Mouse (Mus musculus) gastrocnemius, adult 18-20 months (tissue): Measurements from ENCODE around the gene Enox1. TPM values are rescaled to one million over a fixed set of nuclear protein-coding genes. Genes with fewer than 3 reads are reported as not detected.

Experiments
- DNase-seq: peaks from one replicate; pipeline ENCODE4 v3.0.0; 2021; ENCODE audit warnings: low spot score
- total RNA-seq, 2 experiments: library from RNA; stranded (reverse); gene quantifications; 2 replicates each; pipeline ENCODE4 v1.2.3; 2021

Gene Enox1
- total RNA-seq, 2 experiments from 2014 or later, result 1.0 to 1.2 TPM

DNA sequence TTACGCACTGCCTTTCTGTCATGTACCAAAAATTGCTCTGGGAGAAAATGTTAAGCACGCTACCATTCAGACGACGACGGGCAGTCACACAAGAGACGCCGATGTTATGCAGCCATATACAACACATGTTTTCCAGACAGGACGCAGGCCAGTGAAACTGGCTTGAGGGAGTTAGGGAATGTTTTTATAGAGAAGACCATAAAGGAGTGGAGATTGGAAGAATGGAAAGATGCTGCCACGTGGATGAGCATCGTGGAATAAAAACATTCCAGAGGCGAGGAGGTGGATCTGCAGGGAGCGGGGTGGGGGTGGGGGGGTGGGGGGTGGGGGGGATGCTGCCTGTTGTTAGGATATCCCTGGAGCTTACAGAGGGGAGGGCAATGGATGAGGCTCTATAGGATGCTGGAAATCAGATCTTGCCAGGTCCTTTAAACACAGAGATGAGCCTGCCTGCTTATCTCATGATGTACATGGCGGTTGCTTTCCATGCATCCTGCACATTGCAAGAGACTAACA, 116.4 kb downstream of the Enox1 start:
- no peak for DNase-seq

DNA sequence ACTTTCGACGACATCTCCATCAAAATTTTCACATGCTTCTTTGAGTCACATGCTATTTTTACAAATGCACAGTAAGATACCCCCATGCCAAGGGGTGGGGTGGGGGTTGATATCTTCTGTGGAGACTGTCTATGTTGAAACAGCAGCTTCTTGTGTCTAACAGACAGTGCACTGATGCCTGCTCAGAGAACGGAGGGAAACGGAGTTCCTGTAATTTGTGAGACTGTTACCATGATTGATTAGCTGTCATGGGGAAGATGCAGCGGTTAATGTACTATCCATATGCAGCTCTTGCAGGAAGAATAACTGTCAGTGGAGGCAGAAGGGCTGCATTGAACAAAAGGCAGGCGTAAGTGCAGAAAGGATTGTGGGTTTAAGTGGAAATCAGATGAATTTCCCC, 117.2 kb downstream of the Enox1 start:
- no peak for DNase-seq

DNA sequence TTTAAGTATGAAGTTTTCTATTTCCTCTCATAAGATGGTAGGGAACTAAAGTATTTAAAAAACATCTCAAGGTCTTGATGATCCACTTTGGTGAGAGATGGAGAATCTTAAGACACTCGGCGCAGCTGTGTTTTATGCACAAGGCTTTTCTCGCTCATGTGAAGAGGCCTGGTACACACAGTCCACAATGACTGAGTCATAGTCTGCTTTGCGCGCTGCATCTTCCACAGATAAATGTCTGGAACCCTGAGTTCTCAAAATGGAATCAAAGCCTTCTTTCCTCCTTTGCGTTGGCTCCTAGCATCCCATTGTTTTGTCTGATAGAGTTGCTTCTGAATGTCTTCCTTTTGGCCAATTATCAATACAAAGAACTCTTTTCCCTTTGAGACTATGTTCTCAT, 119.0 kb downstream of the Enox1 start:
- no peak for DNase-seq

DNA sequence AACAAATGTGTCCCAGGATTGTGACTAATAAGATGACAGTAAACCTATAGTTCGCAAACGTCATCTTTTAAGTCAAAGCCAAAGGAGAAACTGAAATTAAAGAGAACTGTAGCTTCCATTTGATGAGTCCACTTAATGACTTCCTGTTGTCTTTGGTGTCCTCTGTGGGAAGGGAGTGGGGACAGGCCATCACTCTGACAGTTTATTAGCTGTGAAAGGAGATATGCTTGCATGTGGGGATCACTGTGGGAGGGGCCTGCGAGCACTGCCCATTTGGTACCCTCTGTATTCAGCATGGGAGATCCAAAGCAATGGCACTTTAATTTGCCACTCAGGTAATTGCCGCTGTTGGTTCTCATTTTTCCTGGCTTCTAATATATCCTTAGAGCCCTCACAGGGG, 122.6 kb downstream of the Enox1 start:
- no peak for DNase-seq

DNA sequence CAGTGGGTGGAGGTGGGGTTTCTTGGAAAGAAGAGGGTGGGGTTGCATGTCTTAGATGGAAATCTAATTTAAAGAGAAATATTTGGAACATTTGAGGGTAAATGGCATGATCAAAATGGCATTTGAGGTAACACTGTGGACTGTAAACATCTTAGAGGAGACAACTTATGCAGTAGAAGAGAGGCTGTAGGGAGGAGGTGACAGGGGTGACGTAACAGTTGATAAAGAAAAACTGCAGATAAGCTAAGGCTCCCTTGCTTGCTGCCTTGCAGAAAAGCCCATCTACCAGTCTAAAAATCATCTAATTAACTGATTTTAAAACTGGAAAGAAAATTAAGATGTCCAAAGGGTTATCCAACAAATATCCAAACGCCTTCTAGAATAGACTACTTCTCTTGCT, 123.9 kb downstream of the Enox1 start:
- DNase-seq, result no peak

DNA sequence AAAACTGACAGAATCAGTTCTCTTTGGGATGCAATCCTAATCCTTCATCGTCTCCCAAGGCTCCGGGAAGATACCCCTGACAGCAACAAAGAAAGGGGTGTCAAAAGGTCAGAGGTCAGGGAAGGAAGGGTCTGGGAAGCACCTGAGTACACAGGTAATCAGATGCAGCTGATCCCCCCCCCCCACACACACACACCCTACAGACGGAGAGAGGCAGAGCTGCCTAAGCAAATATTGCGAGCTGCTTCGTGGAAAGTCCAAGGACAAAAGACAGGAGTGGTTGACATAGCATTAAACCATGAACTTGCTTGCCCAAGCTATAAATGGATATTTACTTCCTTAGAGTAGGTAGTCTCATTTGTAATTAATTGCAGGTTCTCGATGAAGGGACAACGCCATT, 124.3 kb downstream of the Enox1 start:
- DNase-seq, result no peak

DNA sequence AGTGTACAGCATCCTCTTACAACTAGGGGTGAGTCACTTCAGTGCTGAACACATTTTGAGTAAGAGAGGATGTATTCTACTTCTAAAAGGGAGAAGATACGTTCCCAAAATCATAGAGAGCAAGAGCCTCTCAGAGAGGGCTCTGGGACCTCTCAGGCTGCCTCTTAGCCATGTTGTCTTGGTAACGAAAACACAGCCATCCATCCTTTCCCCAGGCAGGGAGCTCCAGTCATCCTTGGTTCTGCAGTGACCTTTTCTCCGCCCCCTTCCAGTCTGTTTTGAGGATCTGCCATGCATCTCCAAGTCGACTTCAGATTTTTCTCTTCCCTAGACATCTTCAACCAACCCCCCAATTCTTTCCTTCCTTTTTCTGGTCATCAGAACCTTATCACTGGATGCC, 127.4 kb downstream of the Enox1 start:
- DNase-seq, result no peak

DNA sequence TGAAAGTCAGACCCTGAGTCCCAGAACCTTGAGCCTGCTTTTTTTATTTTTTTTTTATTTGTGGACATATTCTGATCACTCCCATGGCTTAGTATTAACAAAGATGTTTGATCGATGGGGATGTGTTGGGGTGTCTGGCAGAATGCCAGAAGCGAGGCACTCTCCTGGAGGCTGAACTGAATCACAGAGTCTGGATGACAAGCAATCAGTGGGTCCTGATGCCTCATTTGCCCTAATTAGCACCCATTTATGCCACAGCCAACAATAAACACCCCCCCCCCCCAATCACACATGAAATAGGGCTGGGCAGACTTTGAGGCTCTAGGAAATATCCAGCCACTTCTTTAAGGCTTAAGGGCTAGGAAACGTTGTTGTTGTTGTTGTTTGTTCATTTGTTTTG, 128.9 kb downstream of the Enox1 start:
- no peak for DNase-seq

DNA sequence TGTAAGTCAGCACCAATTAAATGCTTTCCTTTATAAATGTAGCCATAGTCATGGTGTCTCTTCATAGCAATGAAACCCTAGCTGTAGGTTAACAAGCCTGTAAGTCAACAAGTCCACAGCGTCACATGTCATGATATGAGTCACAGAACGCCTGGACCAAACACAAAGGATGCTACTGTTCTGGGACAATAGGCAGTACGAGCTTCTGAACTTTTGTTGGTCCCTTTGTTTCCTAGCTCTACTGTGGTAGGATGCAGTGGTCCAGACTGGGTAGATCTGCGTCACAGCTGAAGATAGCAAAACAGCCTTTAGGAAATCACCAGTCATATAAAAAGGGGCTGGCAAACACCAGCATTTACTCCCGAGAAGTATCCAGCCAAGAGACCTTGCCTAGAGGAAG, 135.2 kb downstream of the Enox1 start:
- DNase-seq, result no peak

DNA sequence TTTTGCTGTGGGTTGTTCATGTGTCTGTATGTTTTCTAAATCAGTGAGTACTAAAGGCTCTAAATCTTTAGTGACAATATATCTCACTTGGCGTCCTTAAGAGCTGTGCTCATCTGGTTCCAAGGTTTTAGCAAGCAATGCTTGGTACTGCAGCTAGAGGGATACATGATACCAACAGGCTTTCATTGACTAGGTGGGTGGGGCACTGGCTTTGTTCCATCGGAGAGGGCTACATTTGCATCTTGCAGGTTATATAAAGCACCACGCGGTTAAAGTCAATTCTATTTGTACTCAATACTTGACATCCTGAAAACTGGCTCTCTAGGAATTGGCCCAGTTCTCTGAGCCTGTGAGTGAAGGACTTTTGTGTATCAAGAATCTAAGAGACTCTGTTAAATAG, 140.5 kb downstream of the Enox1 start:
- peak; percentile 69 for DNase-seq

DNA sequence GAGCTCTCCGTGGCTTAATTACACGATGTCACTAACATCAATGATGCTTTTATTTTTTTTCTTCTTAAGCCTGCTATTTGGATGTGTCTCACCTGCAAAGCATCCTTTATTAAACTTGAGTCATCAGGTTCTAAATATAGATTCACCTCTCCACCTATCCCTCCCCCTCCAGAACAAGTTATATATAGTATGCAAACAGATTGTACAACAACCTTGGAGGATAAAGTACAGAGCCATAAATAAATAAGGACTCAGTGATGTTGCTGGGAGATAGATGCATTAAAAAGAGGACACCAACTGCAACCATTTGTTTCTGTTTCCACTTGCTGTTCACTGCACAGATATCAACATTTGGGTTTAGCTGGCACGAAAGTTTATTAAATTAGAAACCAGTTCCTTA, 141.8 kb downstream of the Enox1 start:
- DNase-seq, result peak; percentile 15

DNA sequence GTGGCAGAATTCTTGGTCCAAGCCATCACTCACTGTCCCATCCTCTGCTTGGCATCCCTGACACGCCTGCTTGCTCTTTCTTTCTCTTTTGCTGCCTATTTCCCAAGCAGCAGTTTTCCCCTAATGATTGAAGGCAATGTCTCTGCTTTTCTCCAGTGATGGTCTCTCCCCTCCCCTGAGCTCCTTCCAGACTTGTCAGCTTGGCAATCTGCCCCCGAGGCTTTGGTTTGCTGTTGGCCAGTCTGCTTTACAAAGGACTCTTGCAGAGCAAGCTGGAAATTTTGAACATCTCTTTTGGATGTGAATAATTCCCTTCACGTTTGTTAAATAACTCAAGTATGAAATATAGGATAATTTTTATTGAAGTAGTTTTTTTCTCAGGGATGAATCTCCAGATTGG, 153.0 kb downstream of the Enox1 start:
- no peak for DNase-seq

DNA sequence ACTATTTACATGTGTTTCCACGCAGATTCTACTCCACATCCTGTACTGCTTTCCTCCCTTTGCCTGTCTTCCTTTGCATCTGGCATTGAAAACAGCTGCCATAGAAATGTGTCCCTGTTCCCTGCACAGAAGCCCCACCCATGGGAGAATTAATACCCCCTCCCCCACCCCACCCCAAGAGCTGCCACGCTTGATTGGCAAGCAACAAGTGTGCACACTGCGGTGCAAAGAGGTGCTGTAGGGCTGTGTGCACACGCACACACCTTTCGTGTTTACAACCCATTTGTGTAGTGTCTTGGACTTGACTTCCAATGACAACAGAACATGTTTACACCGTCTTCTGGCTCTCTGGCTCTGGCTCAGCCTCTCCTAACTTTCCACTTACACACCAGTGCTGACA, 154.9 kb downstream of the Enox1 start:
- no peak for DNase-seq

DNA sequence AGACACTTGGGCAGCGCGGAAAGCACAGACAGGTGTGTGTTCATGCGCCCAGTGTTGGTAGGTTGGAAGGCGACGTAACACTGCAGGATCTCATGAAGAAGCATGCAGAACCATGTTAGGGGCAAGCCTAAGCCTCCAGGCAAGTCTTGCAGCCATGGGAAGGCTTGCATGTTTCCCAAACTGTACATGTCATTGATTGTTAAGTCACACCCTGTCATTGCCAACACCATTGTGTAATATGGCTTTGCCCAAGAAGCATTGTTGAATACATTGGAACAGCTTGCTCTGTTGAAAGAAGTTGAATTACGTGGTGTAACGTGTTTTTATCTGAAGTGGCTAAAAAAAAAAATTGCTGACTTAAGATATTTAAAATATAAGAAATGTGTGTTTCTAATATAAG, 162.8 kb downstream of the Enox1 start:
- DNase-seq, result no peak

DNA sequence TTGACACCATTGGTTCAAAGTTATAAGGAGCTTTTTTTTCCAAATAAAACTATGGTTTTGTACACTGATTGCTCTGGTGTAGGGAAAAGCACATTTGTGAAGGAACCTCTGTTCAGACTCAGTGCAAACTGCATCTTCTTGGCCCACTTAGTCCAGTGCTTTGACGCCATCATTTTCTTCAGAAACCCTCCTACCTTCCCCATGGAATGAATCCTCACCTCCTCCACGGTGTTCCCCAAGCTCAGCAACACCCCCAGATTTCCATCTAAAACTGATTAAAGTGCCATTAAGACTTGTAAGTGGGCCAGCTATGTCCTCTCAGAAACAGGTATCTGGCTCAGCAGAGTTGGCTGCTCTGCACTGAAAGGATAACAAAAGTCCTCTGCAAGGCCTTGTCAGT, 167.8 kb downstream of the Enox1 start:
- no peak for DNase-seq

DNA sequence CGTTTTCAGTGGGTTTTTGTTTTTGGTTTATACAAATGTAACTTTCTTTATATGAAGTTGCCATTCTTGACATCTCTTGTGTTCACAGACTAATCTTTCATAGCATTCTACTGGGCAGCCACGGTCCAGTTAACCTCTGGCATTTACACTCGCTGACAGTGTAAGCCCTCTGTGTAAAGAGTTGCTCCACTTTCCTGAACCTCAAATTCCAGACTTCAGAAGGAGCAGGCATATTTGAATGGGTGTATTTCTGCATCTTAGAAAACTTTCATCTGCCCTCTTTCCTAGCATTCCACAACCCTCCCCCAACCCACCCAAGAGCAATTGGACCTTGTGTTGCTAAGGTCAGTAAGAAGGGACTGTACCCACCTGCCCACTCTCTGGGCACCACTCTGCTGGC, 171.1 kb downstream of the Enox1 start:
- no peak for DNase-seq

DNA sequence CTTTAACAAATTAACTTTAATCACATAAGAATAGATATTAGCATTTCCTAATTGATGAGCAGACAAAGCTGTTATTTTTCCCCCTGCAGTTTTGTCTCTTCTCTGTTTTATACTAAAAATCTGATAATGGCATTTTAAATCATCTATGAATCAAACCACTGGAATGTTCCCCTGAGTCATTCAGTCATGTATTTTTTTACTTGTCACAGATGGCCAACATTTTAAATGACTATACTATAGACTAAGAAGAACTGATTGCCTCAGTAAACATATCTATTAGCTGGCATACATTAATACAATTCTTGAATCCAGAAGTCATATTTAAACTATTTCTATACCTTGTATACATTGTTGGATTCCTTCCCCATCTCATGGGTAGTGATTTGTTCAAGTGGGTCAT, 173.2 kb downstream of the Enox1 start:
- no peak for DNase-seq

DNA sequence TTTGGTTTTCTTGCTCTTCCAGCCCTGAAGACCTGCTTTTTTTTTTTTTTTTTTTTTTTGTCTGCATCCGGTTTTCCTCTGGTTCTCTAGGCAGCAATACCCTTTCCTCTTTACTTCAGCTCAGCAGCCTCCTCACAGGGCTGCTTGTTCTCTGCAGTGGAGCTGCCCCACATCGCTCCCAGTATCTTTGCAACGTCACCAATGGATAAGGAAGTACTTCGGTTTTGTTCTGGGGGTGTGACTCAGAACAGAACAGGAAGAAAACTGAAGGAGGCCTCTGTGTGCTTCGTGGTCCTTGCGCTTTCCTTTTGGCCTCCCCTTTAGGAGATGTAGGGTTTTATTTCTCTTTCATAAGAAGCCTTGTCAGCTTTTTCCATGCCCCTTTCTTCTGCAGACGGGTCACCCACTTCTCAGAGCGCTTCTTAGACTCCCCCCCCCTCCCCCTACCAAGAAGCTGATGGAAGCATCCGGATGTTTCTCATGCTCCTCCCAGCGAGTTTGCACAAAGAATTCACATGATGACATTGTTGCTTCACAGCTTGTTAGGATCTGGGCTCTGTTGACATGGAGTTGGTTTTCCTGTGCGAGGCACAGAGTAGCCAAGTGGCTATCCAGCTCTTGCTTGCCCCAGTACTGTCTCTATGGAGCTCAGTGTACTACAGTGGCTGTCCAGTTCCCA, 187.2 kb downstream of the Enox1 start:
- no peak for DNase-seq

DNA sequence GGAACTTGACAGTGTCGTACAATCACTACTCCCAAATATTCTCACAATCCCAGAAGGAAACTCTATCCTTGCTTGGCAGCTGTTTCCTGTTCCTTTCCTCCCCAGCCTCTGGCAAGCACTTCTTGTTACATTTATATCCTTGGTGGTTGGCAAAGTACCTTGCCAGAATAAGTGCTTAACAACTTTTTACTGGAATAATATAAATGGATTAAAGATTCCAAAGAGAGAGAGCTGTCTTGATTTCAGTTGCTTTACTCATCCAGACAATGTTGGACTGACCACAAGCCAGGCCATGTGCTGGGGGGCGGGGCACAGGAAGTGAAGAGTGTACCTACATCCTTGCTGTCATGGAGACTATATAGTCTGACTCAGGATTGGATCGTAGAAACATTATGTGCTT, 189.7 kb downstream of the Enox1 start:
- DNase-seq, result peak; percentile 62

DNA sequence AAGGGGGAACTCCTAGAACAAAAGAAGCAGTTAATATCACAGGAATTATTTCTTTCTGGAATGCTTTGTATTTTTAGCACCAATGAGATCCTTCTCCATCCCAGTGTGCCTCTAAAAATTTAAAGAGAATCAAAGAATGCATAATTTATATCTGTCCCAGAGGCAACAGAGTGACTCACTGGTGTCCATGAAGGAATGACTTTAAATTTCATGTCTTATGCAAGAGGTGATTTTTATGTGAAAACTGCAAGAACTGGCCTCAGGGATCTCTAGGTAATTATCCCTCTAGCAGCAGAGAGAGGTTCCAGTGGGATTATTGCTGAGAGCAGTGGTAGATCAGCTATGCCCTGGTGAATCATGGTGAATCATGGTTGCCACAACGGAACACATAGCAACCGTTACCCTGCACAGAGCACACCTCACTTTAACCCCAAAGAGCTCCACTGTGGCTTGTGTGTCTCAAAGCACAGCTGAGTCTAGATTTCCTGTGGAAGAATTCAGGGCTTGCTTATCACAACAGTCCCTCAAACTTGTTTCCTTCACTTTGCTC, 195.3 kb downstream of the Enox1 start:
- DNase-seq, result no peak

DNA sequence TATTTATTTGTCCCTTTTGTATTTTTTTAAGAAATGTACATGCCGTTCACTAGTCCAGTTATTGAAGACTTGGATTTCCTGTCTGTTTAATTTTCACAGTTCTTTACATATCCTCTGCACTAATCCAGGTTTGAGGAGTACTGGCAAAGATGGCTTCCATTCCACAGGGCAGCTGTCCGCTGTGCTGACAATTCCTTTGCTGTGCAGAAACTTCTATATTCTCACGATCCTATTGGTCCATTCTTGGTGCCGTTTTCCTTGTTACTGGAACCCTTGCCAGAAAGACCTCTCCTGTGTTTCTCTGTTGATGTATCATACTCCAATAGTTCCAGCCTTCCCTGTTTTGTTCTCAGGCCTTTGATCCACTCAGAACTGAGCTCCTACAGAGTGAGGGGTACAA, 206.1 kb downstream of the Enox1 start:
- DNase-seq, result no peak

DNA sequence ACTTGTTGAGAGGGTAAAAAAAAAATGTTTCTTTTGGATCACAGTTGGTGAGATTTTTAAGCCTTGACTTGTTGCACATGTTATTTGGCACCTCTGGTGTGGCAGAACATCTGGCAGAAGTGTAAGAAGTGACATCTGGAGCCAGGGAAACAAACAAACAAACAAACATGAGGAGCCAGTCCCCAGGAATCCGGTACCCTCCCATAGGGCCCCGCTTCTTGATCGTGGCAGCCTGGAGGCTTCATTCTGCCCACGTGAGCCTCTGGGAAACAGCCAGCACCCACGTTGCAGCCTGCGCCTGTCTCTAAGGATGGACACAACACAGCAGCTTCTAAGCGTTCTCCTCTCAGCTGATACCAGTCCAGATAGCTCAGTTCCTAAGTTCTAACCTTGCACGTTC, 211.8 kb downstream of the Enox1 start:
- no peak for DNase-seq

DNA sequence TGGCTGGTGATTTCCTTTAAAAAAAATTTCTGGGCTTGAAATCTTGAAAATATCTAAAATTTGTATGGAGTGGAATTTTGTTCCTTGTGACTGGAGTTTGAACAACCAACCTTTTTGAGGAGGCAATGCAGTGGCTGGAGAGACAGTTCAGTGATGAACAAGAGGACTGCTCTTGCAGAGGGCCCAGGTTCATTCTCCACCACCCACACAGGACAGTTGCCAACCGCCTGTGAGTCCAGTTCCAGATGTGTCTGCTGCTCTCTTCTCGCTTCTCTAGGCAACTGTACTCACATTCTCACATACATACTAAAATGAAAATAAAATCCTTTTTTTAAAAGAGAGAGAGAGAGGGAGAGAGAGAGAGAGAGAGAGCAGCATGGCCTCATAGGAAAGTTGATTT, 212.5 kb downstream of the Enox1 start:
- DNase-seq, result no peak

DNA sequence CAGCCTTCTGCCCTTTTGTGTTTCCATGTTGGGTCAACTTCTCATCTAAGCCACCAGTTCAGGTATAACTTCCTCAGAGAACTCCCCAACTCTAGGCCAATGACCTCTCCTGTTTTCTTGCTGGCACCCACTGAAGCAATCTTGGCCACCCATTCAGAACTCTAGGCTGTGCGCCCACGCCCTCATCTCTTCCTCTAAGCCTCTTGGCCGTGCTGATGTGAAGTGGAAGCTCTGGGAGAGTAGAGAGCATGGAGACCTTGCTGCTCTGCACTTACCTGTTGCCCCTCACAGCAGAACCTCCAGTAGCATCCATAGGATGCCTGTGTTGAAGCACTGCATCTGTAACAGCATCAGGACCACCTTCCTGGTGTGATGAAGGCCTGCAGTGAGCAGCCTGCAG, 214.0 kb downstream of the Enox1 start:
- DNase-seq, result no peak
